Mouse (Mus musculus) liver, embryonic 12.5 days (tissue): ENCODE results near the gene Gpd1l. TPM values are rescaled to one million over a fixed set of nuclear protein-coding genes. Genes with fewer than 3 reads are reported as not detected.
"Not testable (repeated sequence)": the region's sequence is repeated elsewhere in the genome, so short reads cannot be mapped to it uniquely, and the experiment has no call there.

Experiments used
- ATAC-seq: fragments of 200-750 bp; cut with Nextera tagmentation; 2 replicates; pipeline ENCODE4 v1.8.0; 2017; ENCODE audit warnings: moderate number of reproducible peaks, mild to moderate bottlenecking, moderate library complexity
- H3K27ac ChIP-seq: fragments of 300-500 bp; sonication (generic); 2 replicates; pipeline ENCODE4 v1.5.1; 2016; ENCODE audit warnings: mild to moderate bottlenecking
- H3K27me3 ChIP-seq: fragments of 300-500 bp; sonication (generic); replicated peaks from 2 replicates; pipeline ENCODE4 v1.6.1; 2016; ENCODE audit warnings: mild to moderate bottlenecking, moderate library complexity
- H3K36me3 ChIP-seq: fragments of 300-500 bp; sonication (generic); 2 replicates; pipeline ENCODE4 v1.6.1; 2016; ENCODE audit warnings: mild to moderate bottlenecking, moderate library complexity
- H3K4me1 ChIP-seq: fragments of 300-500 bp; sonication (generic); 2 replicates; pipeline ENCODE4 v1.6.1; 2016
- H3K4me2 ChIP-seq: fragments of 300-500 bp; sonication (generic); 2 replicates; pipeline ENCODE4 v1.6.1; 2016; ENCODE audit warnings: mild to moderate bottlenecking, moderate library complexity
- H3K4me3 ChIP-seq: fragments of 300-500 bp; sonication (generic); 2 replicates; pipeline ENCODE4 v1.5.1; 2016; ENCODE audit warnings: mild to moderate bottlenecking, moderate library complexity
- H3K9ac ChIP-seq: fragments of 300-500 bp; sonication (generic); 2 replicates; pipeline ENCODE4 v1.6.1; 2016; ENCODE audit warnings: mild to moderate bottlenecking, moderate library complexity
- H3K9me3 ChIP-seq: fragments of 300-500 bp; sonication (generic); replicated peaks from 2 replicates; pipeline ENCODE4 v1.6.1; 2016; ENCODE audit warnings: mild to moderate bottlenecking, moderate library complexity
- WGBS: fragments of 180-500 bp; shearing (Covaris S2); methylation state at CpG from one replicate; pipeline ENCODE4 v1.1.7; 2016; ENCODE audit not compliant: insufficient replicate concordance; 5-methylcytosine and 5-hydroxymethylcytosine counted together
- polyA plus RNA-seq: library from polyadenylated mRNA; unstranded; fragments of >200 nt; fragmentation: Nextera tagmentation; extraction: Ambion mirVana; gene quantifications from 2 replicates; pipeline ENCODE4 v1.2.1, GENCODE M21; 2016

Gene Gpd1l
- polyA plus RNA-seq, result 10.5 and 10.9 TPM in 2 replicates

DNA sequence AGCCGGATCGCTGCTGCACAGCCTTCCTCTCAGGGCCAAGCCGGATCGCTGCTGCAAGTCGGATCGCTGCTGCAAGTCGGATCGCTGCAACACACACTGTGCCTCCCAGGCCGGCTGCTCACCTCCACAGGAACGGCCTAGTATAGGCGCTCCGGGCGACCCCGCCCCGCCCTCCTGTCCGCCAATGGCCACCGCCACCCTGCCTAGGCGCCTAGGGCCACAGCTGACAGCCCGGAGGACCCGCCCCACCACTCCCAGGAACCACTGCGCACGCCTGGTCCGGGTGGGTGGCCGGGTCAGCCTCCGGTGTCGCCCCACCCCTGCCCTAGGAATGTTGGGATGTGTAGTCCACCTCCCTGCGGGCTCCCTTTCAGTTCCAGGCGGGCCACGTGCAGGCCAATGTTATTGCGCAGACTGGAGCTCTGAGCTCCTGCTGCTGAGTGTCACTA is at the start of gene Gpd1l:
TSS of gene Gpd1l (minus strand) at position 265 of the 449 bp plus-strand sequence.
- Histone ChIP-seq H3K27ac (peak within 1 kb of the TSS; percentile 74), H3K27me3 (no peaks in the 10 kb centered on the region), H3K9me3 (no peaks in the 10 kb centered on the region), H3K4me3 (peak within 1 kb of the TSS; percentile 77), H3K36me3 (no peaks in the 10 kb centered on the region), H3K4me2 (peak within 1 kb of the TSS; percentile 97), H3K4me1 (peaks cover 27% of the 10 kb centered on the region), H3K9ac (peak within 1 kb of the TSS; percentile 76)
- peak; percentile 99 for ATAC-seq
- 1% methylated on average over 30 of the region's 30 CpGs for WGBS

DNA sequence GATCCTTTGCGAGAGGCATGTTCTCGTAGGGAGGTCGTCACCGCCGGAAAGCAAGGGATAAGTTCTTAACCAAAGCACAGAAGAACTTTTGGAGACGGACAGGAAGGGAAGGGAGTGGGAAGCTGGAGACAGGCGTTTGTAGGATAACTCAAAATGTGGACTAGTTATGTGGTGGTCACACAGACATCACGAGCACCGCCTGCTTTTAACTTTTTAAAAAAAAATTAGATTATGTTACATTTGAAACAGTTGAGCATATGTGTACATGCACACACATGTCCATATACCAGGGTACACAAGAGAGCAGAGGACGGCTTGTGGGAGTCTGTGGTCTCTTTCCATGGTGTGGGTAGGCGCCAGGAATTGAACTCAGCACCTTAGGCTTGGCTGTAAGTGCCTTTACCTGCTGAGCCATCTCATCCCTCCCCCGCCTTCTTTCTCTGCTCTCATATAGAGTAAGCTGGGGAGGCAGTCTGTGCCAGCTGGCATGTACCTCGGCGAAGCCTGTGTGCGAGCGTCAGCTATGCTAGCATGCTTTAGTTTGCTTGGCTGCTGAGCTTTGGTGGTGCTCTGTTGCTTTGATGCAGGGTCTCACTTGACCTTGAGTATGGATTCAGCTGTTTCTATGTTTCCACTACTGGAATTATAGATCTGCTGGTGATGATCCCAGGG is 49.0 kb upstream of the Gpd1l start, which contains the start of gene Rps27rt:
TSS of gene Rps27rt (minus strand) at position 51 of the 672 bp plus-strand sequence.
- ATAC-seq, result no peak
- peaks cover 33% of the 10 kb centered on the region for H3K27me3 ChIP-seq
- H3K4me3 ChIP-seq, result no peak within 1 kb of the TSS
- H3K9me3 ChIP-seq, result no peaks in the 10 kb centered on the region
- H3K9ac ChIP-seq, result no peak within 1 kb of the TSS
- H3K27ac ChIP-seq, result no peak within 1 kb of the TSS
- no peaks in the 10 kb centered on the region for H3K36me3 ChIP-seq
- peaks cover 8% of the 10 kb centered on the region for H3K4me1 ChIP-seq
- no peak within 1 kb of the TSS for H3K4me2 ChIP-seq
- 82% methylated on average over 16 of the region's 16 CpGs for WGBS

- Histone ChIP-seq H3K27me3 (peaks cover 52% of the 10 kb centered on the region), H3K4me3 (no peak overlapping the region), H3K9ac (no peak overlapping the region), H3K9me3 (no peaks in the 10 kb centered on the region), H3K36me3 (no peaks in the 10 kb centered on the region), H3K27ac (no peak overlapping the region), H3K4me1 (peaks cover 10% of the 10 kb centered on the region), H3K4me2 (no peak overlapping the region)
- WGBS, result 50% methylated on average over 6 of the region's 6 CpGs
- no peak for ATAC-seq
These were observed 46.2 kb upstream of the Gpd1l start for GRCm38 (mm10) chr9:114979969-114980368.

DNA sequence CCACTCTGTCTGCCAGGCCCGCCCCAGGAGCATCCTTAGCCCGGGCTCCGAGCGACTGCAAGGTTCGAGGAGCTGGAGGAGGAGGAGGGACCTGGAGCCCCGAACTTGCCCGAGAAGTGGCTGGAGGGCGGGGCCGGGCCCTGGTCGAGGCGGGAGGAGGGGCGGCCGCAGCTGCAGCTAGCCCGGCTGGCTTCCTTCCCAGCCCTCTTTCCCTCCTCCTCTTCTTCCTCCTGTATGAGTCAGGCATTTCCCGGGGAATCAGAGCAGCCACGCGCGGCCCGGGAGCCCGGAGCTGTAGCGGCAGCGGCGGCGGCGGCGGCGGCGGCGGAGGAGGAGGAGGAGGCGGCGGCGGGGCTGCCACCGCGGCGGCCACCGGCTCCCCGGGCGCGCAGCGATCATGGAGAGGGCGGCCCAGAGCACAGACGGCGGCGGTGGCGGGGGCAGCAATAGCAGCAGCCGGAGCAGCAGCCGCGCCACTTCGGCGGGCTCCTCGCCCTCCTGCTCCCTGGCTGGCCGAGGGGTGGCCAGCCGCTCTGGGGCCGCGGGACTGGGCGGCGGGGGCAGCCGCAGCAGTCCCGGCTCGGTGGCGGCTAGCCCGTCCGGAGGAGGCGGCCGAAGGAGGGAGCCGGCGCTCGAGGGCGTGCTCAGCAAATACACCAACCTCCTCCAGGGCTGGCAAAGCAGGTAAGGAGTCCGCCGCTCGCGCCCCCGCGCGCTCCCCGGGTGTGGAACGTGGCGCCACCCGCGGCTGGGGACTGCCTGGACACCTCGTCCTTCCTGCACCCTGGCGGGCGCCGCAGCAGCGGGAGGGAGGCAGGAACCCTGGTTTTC is 44.7 kb upstream of the Gpd1l start, which contains the start of gene Osbpl10:
TSS of gene Osbpl10 (plus strand) at position 289 of the 831 bp plus-strand sequence.
- H3K9me3 ChIP-seq, result no peaks in the 10 kb centered on the region
- peak within 1 kb of the TSS; percentile 57 for H3K4me3 ChIP-seq
- no peak within 1 kb of the TSS for H3K27ac ChIP-seq
- peaks cover 52% of the 10 kb centered on the region for H3K27me3 ChIP-seq
- peaks cover 10% of the 10 kb centered on the region for H3K4me1 ChIP-seq
- ATAC-seq, result peak; percentile 35; the same call in 1 of the 2 replicates
- H3K9ac ChIP-seq, result peak within 1 kb of the TSS; percentile 37
- H3K36me3 ChIP-seq, result no peaks in the 10 kb centered on the region
- WGBS, result 1% methylated on average over 42 of the region's 86 CpGs
- peak within 1 kb of the TSS; percentile 75 for H3K4me2 ChIP-seq

GRCm38 (mm10) chr9:114977461-114978280 is 43.9 kb upstream of the Gpd1l start:
- no peaks in the 10 kb centered on the region for H3K9me3 ChIP-seq

DNA sequence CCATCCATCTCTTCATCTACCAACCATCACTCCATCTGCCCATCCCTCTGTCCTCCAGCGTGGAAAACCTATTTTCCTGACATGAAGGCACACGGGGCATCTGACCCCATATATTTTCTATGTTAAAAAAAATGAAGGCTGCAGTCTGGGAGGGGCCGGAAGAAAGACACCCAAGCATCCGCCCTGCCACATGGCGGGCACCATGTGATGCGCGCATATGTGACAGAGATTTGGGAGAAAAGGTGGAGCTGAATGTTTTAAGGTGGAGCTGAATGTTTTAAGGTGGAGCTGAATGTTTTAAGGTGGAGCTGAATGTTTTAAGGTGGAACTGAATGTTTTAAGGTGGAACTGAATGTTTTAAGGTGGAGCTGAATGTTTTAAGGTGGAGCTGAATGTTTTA is 32.5 kb upstream of the Gpd1l start:
- not testable (repeated sequence) for H3K4me1 ChIP-seq, H3K27ac ChIP-seq, H3K36me3 ChIP-seq, H3K27me3 ChIP-seq, H3K4me2 ChIP-seq, H3K9me3 ChIP-seq, H3K4me3 ChIP-seq, ATAC-seq, H3K9ac ChIP-seq
- WGBS, result 77% methylated on average over 7 of the region's 7 CpGs

More at GRCm38 (mm10) chr9:114977461-114978280, 43.9 kb upstream of the Gpd1l start:
- H3K27ac ChIP-seq, result no peak overlapping the region
- no peaks in the 10 kb centered on the region for H3K36me3 ChIP-seq
- peak; percentile 24; the same call in 1 of the 2 replicates for ATAC-seq
- peak overlapping the region; percentile 75 for H3K4me2 ChIP-seq
- H3K4me1 ChIP-seq, result peaks cover 10% of the 10 kb centered on the region
- no peak overlapping the region for H3K9ac ChIP-seq
- H3K4me3 ChIP-seq, result peak overlapping the region; percentile 57
- peaks cover 52% of the 10 kb centered on the region for H3K27me3 ChIP-seq
- 6% methylated on average over 31 of the region's 31 CpGs for whole genome bisulfite sequencing

DNA sequence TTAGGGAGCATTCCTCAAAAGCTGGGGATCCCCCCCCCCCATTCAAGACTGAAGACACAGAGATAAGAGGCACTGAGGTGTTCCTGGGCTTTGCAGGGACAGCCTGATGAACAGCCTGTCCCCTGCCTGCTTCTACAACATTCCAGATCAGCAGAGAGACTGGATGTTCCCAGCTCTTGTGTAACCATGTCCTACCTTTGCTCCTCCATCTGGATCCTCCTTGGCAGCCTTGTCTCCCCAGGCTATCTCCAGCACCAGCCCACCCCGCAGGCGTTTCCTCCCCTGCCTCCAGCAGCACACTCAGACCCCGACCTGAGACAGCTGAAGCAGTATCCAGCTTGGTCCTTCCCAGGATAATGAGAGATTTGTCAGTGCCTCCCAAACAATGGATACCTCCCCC is 30.3 kb upstream of the Gpd1l start:
- ATAC-seq, result no peak
- no peak overlapping the region for H3K27ac ChIP-seq
- no peak overlapping the region for H3K4me3 ChIP-seq
- no peak overlapping the region for H3K4me2 ChIP-seq
- H3K4me1 ChIP-seq, result no peaks in the 10 kb centered on the region
- H3K9me3 ChIP-seq, result no peaks in the 10 kb centered on the region
- H3K9ac ChIP-seq, result no peak overlapping the region
- no peaks in the 10 kb centered on the region for H3K27me3 ChIP-seq
- WGBS, result 52% methylated on average over 3 of the region's 3 CpGs
- H3K36me3 ChIP-seq, result no peaks in the 10 kb centered on the region

GRCm38 (mm10) chr9:114960844-114961243 is 27.1 kb upstream of the Gpd1l start:
- H3K4me3 ChIP-seq, result no peak overlapping the region
- H3K27me3 ChIP-seq, result no peaks in the 10 kb centered on the region
- 73% methylated on average over 6 of the region's 6 CpGs for WGBS

GRCm38 (mm10) chr9:114960043-114960789 is 26.4 kb upstream of the Gpd1l start:
- no peak for ATAC-seq
- Histone ChIP-seq H3K4me1 (no peaks in the 10 kb centered on the region), H3K27ac (no peak overlapping the region), H3K4me3 (no peak overlapping the region), H3K4me2 (no peak overlapping the region), H3K9ac (no peak overlapping the region), H3K36me3 (no peaks in the 10 kb centered on the region), H3K9me3 (no peaks in the 10 kb centered on the region), H3K27me3 (no peaks in the 10 kb centered on the region)
- 66% methylated on average over 4 of the region's 4 CpGs for WGBS

More at GRCm38 (mm10) chr9:114960844-114961243, 27.1 kb upstream of the Gpd1l start:
- no peak overlapping the region for H3K4me2 ChIP-seq
- no peaks in the 10 kb centered on the region for H3K9me3 ChIP-seq
- H3K27ac ChIP-seq, result no peak overlapping the region
- H3K36me3 ChIP-seq, result no peaks in the 10 kb centered on the region
- no peaks in the 10 kb centered on the region for H3K4me1 ChIP-seq
- no peak for ATAC-seq
- no peak overlapping the region for H3K9ac ChIP-seq

DNA sequence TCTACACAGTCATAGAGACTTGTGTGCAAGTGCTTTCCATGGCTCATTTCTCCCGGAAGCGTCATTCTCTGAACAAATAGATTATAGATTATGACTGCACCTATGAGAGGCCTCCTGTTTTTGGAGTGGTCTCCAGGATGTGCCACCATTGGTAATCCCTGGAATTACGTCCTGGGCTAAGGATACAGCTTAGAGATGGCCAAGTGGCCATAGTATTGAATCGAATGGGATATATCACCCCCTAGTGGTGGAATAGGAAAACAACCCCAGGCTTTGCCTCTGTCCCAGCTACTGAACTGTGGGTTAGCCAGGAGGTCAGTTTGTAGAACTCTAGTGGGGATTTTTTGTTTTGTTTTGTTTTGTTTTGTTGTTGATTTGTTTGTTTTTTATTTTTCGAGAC is 23.2 kb upstream of the Gpd1l start:
- peaks cover 4% of the 10 kb centered on the region; the same call in 1 of the 2 replicates for H3K4me1 ChIP-seq
- H3K4me3 ChIP-seq, result no peak overlapping the region
- H3K36me3 ChIP-seq, result no peaks in the 10 kb centered on the region
- H3K27ac ChIP-seq, result no peak overlapping the region
- no peak for ATAC-seq
- H3K9ac ChIP-seq, result no peak overlapping the region
- no peaks in the 10 kb centered on the region; the same call in 1 of the 2 replicates for H3K9me3 ChIP-seq
- H3K27me3 ChIP-seq, result no peaks in the 10 kb centered on the region
- 35% methylated on average over 5 of the region's 5 CpGs for WGBS
- no peak overlapping the region for H3K4me2 ChIP-seq

GRCm38 (mm10) chr9:114955340-114955739 is 21.6 kb upstream of the Gpd1l start:
- 86% methylated on average over 11 of the region's 11 CpGs for WGBS
- Histone ChIP-seq H3K36me3 (no peaks in the 10 kb centered on the region), H3K9ac (no peak overlapping the region), H3K27ac (no peak overlapping the region), H3K4me3 (no peak overlapping the region), H3K27me3 (no peaks in the 10 kb centered on the region), H3K4me2 (no peak overlapping the region), H3K9me3 (no peaks in the 10 kb centered on the region; the same call in 1 of the 2 replicates), H3K4me1 (peaks cover 7% of the 10 kb centered on the region)
- ATAC-seq, result no peak
